Comparison of ENCODE assay signal across 8 mouse cellular contexts in the genomic region with DNA sequence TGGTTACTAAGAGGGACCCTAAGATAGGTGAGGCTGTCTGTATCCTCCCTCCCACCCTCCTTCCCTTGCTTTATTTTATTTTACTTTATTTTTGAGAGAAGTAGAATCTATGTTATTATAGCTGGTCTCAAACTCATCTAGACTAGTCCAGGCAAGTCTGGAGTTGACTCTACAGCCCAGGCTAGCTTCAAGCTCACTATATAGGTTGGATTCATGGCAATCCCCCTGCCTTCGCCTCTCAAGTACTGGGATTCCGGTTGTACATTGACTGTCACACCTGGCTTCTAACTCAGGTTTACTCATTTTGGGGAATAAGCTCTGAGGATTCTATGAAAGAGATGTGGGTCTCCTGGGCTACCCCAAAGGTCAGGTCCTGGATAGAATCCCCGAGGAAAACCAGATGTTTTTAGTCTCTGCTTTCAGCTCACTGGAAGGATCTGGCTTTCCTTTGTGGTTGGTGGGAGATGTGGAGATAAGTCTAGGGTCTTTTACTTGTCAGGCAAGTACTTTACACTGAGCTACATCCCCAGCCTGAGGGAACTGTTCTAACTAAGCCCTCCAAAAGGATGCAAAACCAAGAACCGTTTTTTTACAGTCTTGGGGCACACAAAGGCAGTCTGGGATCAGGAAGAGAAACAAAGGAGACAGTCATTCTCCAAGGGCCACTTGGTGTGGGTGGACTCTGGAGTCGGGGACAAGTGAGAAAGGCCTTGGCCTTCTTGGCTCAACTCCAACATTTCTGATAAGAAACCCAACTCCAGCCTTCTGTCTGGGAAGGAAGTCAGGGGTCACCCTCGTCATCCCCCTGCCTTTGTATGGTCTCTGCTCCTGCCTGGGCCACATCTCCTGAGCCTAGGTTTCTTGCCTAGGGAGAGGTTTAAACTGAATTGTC. TPM values are rescaled to one million over a fixed set of nuclear protein-coding genes. Genes with fewer than 3 reads are reported as not detected.
DNase-seq lines count a peak whose midpoint lies in the region; ATAC-seq and TF ChIP-seq lines count a peak whose summit lies in the region.

No protein-coding gene starts in this region.

- intact Hi-C loops in left cerebral cortex, adult 2 months (cut with DNase I): no loop called here

- H3K9ac ChIP-seq in heart, postnatal 0 days (replicated peaks; ENCODE audit: low read depth, low read length): peak overlapping the region; percentile 91; the same call in 1 of the 2 replicates
- H3K9ac ChIP-seq in liver, postnatal 0 days (replicated peaks): no peak overlapping the region

- H3K27me3 ChIP-seq in heart, postnatal 0 days (ENCODE audit: control insufficient read depth, insufficient read depth, low read length): no peaks in the 10 kb centered on the region
- no peaks in the 10 kb centered on the region for H3K27me3 ChIP-seq in liver, postnatal 0 days (ENCODE audit: insufficient read depth, low read length)

- no peak for ATAC-seq in heart, postnatal 0 days (ENCODE audit: insufficient read depth, low read depth)
- ATAC-seq in liver, postnatal 0 days: no peak

- WGBS in heart, postnatal 0 days: 37% methylated on average over 6 of the region's 6 CpGs
- 51% methylated on average over 6 of the region's 6 CpGs for WGBS in liver, postnatal 0 days (ENCODE audit: insufficient replicate concordance)

- no peaks in the 10 kb centered on the region for H3K9me3 ChIP-seq in heart, postnatal 0 days (replicated peaks; ENCODE audit: control insufficient read depth, low read length)
- no peaks in the 10 kb centered on the region for H3K9me3 ChIP-seq in liver, postnatal 0 days (ENCODE audit: low read length)

- H3K4me3 ChIP-seq in left cerebral cortex, adult 2 months: peak overlapping the region; percentile 99
- peak overlapping the region; percentile 92 for H3K4me3 ChIP-seq in brown adipose tissue, adult 24 weeks (ENCODE audit: insufficient read depth, low read depth, low read length)
- peak overlapping the region; percentile 100 for H3K4me3 ChIP-seq in heart, postnatal 0 days (ENCODE audit: low read depth, low read length)
- H3K4me3 ChIP-seq in liver, postnatal 0 days (ENCODE audit: low read depth, low read length): no peak overlapping the region

- peaks cover 8% of the 10 kb centered on the region for H3K4me1 ChIP-seq in brown adipose tissue, adult 24 weeks (ENCODE audit: control insufficient read depth, insufficient read depth, insufficient read length, low read length)
- H3K4me1 ChIP-seq in heart, postnatal 0 days (ENCODE audit: control insufficient read depth, insufficient read depth): peaks cover 30% of the 10 kb centered on the region
- H3K4me1 ChIP-seq in liver, postnatal 0 days (ENCODE audit: insufficient read depth): peaks cover 25% of the 10 kb centered on the region

- peaks cover 14% of the 10 kb centered on the region for H3K36me3 ChIP-seq in heart, postnatal 0 days (replicated peaks; ENCODE audit: control insufficient read depth, insufficient read depth, low read length)
- H3K36me3 ChIP-seq in liver, postnatal 0 days (replicated peaks; ENCODE audit: insufficient read depth, low read length): peaks cover 11% of the 10 kb centered on the region

- peak overlapping the region; percentile 99 for H3K27ac ChIP-seq in left cerebral cortex, adult 2 months
- peak overlapping the region; percentile 80 for H3K27ac ChIP-seq in brown adipose tissue, adult 24 weeks (replicated peaks; ENCODE audit: low read depth, low read length)
- peak overlapping the region; percentile 68 for H3K27ac ChIP-seq in heart, postnatal 0 days (ENCODE audit: low read depth)
- peak overlapping the region; percentile 88 for H3K27ac ChIP-seq in liver, postnatal 0 days (ENCODE audit: low read depth)

- peak overlapping the region; percentile 89 for H3K4me2 ChIP-seq in heart, postnatal 0 days (ENCODE audit: low read depth, low read length)
- peak overlapping the region; percentile 97; the same call in 1 of the 2 replicates for H3K4me2 ChIP-seq in liver, postnatal 0 days (ENCODE audit: low read depth, low read length)

- peak; percentile 27; the same call in 1 of the 2 replicates for TF ChIP-seq EP300 in heart, postnatal 0 days (IDR thresholded peaks at IDR 0.05; ENCODE audit: low read depth)
- TF ChIP-seq EP300 in liver, postnatal 0 days (IDR thresholded peaks at IDR 0.05; ENCODE audit: low read depth): 0 out of 2 replicates have a peak, but pooled peaks have one; percentile 12

- no peak for DNase-seq in left cerebral cortex, adult 2 months (ENCODE audit: extremely low spot score in 1 of 2, low spot score in 2 of 2)
- DNase-seq in left cerebral cortex, adult 8-10 months (ENCODE audit: low spot score in 2 of 2): no peak
- peak; percentile 50 for DNase-seq in heart, postnatal 0 days (ENCODE audit: low spot score)
- DNase-seq in liver, postnatal 0 days: peak; percentile 26
- no peak for DNase-seq in urinary bladder, postnatal 25 days (ENCODE audit: low spot score)
- DNase-seq in spleen, adult 18-20 months: no peak
- DNase-seq in ovary, postnatal 36 days (ENCODE audit: low spot score): no peak

- TF ChIP-seq CTCF in left cerebral cortex, adult 2 months (IDR thresholded peaks at IDR 0.05): no peak
- TF ChIP-seq CTCF in heart, postnatal 0 days (IDR thresholded peaks at IDR 0.05; ENCODE audit: low read depth): no peak
- TF ChIP-seq CTCF in liver, postnatal 0 days (IDR thresholded peaks at IDR 0.05; ENCODE audit: low read depth): no peak

RNA-seq across cellular contexts. Expression of a gene that starts 3.0 kb away (rescaled TPM):
- 10 to 100 TPM; 46.9 to 71.1 TPM for total RNA-seq in left cerebral cortex, adult 2 months (2021)
- 10 to 100 TPM; 35.6 to 58.9 (median 44.0) TPM for total RNA-seq in left cerebral cortex, adult 8-10 months (2022)
- polyA plus RNA-seq in brown adipose tissue, adult 24 weeks (2012; ENCODE audit: insufficient read depth, insufficient read length, missing spikeins): 6.1 and 17.7 TPM in 2 replicates
- total RNA-seq in heart, postnatal 0 days (2014; rRNA removed; ENCODE audit: low replicate concordance): 30.3 and 35.6 TPM in 2 replicates
- polyA plus RNA-seq in heart, postnatal 0 days (2015; fragmentation: Nextera tagmentation; extraction: Ambion mirVana): 17.0 and 17.4 TPM in 2 replicates
- polyA plus RNA-seq in liver, postnatal 0 days (2015; fragmentation: Nextera tagmentation; extraction: Ambion mirVana): 3.6 and 5.2 TPM in 2 replicates

RNA-seq across cellular contexts. Expression of a gene that starts 54.0 kb away (rescaled TPM):
- total RNA-seq in left cerebral cortex, adult 2 months (2021): 10 to 100 TPM; 13.2 to 15.1 TPM
- total RNA-seq in left cerebral cortex, adult 8-10 months (2022): 10 to 100 TPM; 16.5 to 20.1 (median 17.6) TPM
- polyA plus RNA-seq in brown adipose tissue, adult 24 weeks (2012; ENCODE audit: insufficient read depth, insufficient read length, missing spikeins): 19.2 and 20.6 TPM in 2 replicates
- 14.0 and 15.7 TPM in 2 replicates for total RNA-seq in heart, postnatal 0 days (2014; rRNA removed; ENCODE audit: low replicate concordance)
- 34.6 and 35.8 TPM in 2 replicates for polyA plus RNA-seq in heart, postnatal 0 days (2015; fragmentation: Nextera tagmentation; extraction: Ambion mirVana)
- 14.1 and 14.7 TPM in 2 replicates for polyA plus RNA-seq in liver, postnatal 0 days (2015; fragmentation: Nextera tagmentation; extraction: Ambion mirVana)

RNA-seq across cellular contexts. Expression of a gene that starts 54.3 kb away (rescaled TPM):
- 10 to 100 TPM; 61.5 to 68.6 TPM for total RNA-seq in left cerebral cortex, adult 2 months (2021)
- total RNA-seq in left cerebral cortex, adult 8-10 months (2022): 10 to 100 TPM; 58.0 to 60.8 (median 60.2) TPM
- 59.1 and 60.8 TPM in 2 replicates for polyA plus RNA-seq in brown adipose tissue, adult 24 weeks (2012; ENCODE audit: insufficient read depth, insufficient read length, missing spikeins)
- 29.7 and 85.4 TPM in 2 replicates for total RNA-seq in heart, postnatal 0 days (2014; rRNA removed; ENCODE audit: low replicate concordance)
- 104 and 108 TPM in 2 replicates for polyA plus RNA-seq in heart, postnatal 0 days (2015; fragmentation: Nextera tagmentation; extraction: Ambion mirVana)
- 37.3 and 37.7 TPM in 2 replicates for polyA plus RNA-seq in liver, postnatal 0 days (2015; fragmentation: Nextera tagmentation; extraction: Ambion mirVana)

Comparison
In these comparisons a context has a peak if more than half of its experiments do, and no peak if none do; other contexts are left out.
1. DNase-seq: peak in heart, postnatal 0 days (single experiment) and liver, postnatal 0 days (single experiment); none in left cerebral cortex, adult 2 months (0 of 2), left cerebral cortex, adult 8-10 months (0 of 2), urinary bladder, postnatal 25 days (single experiment), spleen, adult 18-20 months (0 of 2) and ovary, postnatal 36 days (single experiment).
2. Peak in every context shown above with its lines, with median percentiles within 50 percentile points of each other: H3K27ac ChIP-seq.